Mouse (Mus musculus) mature B cell (primary cell): ENCODE data around the gene Cab39.
"Not testable (repeated sequence)": the region's sequence is repeated elsewhere in the genome, so short reads cannot be mapped to it uniquely, and the experiment has no call there.

Experiments used
- in situ Hi-C: fragments of 300-500 bp; cut with MboI; formaldehyde crosslinking; loops from 2 replicates; pipeline ENCODE4 v1.14.3; 2019

The Cab39 gene

DNA sequence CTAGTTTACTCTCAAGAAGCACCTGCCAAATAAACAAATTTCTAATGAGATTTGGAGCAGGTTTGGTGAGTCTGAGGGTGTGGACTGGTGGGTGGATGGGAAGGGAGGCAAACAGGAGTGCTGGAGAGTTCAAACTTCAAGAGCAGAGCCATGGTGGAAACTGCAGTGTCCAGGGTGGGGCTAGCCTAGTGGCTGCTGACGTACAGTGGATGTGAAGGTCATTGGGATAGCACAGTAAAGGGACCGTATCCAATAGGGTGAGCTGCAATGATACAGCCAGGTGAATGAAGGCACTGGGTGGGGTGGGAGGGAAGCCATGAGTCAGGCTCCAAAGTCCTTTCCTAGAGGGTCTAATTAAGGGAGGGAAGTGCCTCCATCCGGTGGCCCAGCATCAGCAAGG is 2.7 kb upstream of the Cab39 start:
- in situ Hi-C loops: no loop called here

DNA sequence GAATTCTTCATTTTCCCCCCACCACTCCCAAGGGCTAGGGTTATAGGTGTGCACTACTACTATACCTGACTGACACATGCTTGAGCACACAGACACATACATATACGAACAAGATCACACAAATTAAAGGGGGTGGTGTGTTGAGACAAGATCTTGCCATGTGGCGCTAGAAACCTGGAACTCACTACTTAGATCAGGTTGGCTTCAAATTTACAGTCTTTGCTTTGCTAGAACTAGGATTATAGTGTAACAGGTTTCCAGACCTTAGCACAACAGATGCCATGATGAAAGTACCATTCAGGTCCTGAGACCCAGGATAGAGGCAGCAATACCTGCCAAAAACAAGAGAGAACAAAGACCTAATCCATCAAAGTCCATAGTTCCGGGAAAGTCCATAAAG is 1.8 kb upstream of the Cab39 start:
- in situ Hi-C loops: no loop called here

- in situ Hi-C loops: no loop called here
Measured at GRCm38 (mm10) chr1:85794106-85794771, 998 bp downstream of the Cab39 start.

DNA sequence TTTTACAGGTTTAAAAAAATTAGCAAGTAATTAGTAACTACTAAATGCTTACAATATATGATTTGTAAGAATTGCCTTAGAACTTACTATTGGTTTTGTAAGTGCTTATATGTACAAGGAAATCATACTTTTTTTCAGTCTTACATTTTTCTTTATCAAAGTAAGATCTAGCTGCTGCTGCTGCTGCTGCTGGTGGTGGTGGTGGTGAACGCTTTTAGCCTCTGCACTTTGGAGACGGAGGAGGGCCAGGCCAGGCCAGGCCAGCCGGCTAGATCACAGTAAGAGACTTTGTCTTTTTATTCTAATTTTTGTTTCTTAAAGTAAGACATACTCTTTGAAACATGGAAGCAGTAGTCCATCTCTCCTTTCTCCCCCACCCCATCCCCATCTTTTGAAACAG is 2.0 kb downstream of the Cab39 start:
- in situ Hi-C loops: no loop called here

- in situ Hi-C loops: no loop called here
Measured at GRCm38 (mm10) chr1:85799776-85800175, 6.5 kb downstream of the Cab39 start.

DNA sequence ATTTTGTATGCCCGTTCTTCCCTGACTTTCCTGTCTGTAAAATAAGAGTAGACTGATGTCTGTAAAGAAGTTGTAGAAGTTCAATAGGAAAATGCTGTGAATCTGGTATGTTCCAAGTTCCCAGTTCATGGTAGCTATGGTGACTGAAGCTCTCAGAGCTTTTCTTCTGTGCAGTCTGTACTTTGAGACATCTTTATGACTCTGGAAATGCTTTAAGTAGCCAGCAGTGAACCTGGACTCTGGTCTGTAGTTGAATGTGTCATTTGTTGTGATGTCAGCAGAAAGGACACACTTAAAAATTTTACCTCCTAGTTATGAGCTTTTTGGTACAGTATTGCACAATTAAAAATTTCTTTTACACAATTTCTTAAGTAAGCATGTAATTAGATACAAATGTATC is 9.3 kb downstream of the Cab39 start:
- in situ Hi-C loops: no loop called here

GRCm38 (mm10) chr1:85804551-85804950 is 11.3 kb downstream of the Cab39 start:
- in situ Hi-C loops: no loop called here

GRCm38 (mm10) chr1:85809256-85809655 is 16.0 kb downstream of the Cab39 start:
- in situ Hi-C loops: no loop called here

DNA sequence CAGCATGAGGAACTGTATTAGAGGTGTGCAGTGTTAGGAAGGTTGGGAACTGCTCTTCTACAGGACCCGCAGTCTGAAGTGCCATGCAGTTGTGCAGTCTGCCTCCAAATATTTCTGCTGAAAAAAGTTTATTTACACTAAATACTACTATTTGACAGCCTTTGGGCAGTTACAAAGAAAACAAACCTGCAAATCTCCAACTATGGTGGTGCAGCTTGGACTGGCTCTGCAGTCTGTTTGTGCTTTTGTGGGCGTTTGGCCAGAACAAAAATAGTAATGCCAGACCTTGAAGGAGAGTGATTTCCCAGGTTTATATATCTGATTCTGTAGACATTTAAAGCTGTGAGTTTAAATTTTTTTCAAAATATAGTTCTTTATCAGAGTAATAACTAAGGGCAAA is 17.1 kb downstream of the Cab39 start:
- in situ Hi-C loops: no loop called here

GRCm38 (mm10) chr1:85810787-85811186 is 17.5 kb downstream of the Cab39 start:
- in situ Hi-C loops: no loop called here

- in situ Hi-C loops: not testable (repeated sequence)
Measured at GRCm38 (mm10) chr1:85814213-85814612, 21.0 kb downstream of the Cab39 start.

DNA sequence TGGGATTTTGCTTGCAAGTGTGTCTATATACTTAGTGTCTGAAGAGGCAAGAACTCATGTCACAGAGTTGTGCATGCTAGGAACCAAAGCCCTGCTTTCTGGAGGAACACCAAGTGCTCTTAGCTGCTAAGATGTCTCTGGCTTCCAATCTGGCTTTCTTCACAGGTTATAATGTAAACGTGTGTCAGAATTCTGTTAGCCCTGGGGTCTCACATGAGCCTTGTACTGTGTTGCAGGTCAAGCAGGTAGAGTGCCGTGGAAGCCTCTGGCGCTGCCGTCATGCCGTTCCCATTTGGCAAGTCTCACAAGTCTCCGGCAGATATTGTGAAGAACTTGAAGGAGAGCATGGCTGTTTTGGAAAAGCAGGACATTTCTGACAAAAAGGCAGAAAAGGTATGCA is 24.9 kb downstream of the Cab39 start:
- in situ Hi-C loops: no loop called here

DNA sequence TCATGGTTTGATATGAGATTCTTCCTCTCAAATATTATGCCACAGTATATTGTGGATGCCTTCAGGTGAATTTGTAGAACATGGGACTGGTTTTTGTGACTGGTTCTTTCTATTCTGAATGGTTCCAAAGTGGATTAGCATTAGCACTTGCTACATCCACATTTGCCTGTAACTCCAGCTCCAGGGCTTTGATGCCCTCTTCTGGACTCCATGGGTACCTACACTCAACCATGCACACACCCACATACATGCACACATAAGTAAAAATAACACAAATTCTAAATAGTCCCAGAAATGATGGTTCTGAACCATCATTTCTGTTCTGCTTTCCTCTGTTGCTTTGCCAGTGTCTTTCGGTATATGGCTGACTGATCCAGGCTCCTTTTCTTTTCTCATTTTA is 26.5 kb downstream of the Cab39 start:
- in situ Hi-C loops: no loop called here

- in situ Hi-C loops: no loop called here
Measured at GRCm38 (mm10) chr1:85822239-85822638, 29.0 kb downstream of the Cab39 start.

GRCm38 (mm10) chr1:85824905-85825304 is 31.7 kb downstream of the Cab39 start:
- in situ Hi-C loops: no loop called here

DNA sequence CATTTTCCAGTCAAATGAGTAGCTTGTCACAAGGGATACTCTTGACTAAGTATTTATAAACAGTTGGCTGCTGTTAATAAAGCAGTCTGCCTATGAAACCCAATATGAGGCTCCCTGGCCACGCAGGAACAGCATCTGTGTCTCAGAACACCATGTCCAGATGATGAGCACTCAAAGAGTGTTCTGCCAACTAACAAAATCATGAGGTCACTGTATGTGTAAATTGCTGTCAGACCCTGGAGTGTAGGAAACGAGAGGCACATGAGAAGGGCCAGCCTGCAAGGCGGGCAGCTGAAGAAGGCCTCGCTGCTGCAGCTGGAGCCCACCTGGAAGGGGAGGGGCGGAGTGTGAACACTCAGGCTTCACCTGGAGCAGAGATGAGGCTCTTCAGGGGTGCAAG is 33.9 kb downstream of the Cab39 start:
- in situ Hi-C loops: no loop called here

- in situ Hi-C loops: no loop called here
Measured at GRCm38 (mm10) chr1:85829016-85829415, 35.8 kb downstream of the Cab39 start.

DNA sequence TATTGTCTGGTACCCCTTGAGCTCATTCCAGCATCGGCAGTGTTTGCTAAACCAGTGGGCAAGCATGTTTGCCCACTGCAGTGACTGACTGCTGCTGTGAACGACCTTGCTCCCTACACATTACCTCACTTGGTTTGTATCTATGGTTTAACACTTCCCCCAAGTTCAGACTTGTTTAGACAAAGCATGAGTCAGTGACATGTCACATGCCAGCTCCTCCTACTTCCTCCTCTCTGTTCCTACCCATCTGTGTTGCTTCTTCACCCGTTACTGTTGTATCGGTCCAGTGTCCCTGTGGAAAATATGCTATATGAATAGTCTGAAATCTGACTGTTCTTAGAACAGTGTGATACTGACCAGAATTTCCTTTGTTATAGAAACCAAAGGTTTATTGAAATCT is 44.8 kb downstream of the Cab39 start:
- in situ Hi-C loops: no loop called here

DNA sequence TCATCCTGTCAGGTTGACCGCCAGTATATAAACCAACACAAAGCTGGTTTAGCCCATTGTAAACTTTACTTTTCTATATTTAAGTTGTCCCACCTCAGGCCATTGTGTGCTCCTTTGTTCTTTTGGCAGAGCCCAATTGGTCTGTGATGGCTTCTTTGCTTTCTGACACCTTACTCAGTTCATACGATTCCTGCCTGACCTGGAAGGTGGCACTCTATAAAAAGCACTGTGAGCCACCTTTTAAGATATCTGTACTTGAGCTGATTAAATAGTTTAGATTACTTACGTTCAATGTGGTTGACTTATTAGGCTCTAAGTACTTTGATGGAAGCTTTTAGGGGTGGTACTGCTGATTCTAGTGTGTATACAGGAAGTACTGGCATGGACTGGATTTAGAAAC is 46.1 kb downstream of the Cab39 start:
- in situ Hi-C loops: no loop called here

DNA sequence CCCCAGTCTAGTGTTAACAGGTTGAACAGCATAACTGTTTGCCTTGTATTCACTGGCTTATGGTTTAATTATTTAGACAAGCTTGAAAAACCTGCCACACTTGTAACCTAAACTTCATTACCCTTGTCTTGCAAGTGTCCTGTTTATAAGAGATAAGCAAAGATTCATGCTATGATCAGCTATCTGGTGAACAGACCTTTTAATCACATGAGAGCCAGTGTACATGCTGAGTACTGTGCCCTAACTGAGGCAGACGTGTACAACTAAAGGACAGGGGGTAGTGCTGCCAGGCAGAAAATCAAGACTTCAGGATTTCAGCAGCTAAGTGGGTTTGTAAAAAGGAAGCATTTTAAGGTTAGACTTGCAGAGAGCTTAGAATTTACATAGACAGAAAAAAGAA is 46.5 kb downstream of the Cab39 start:
- in situ Hi-C loops: no loop called here

DNA sequence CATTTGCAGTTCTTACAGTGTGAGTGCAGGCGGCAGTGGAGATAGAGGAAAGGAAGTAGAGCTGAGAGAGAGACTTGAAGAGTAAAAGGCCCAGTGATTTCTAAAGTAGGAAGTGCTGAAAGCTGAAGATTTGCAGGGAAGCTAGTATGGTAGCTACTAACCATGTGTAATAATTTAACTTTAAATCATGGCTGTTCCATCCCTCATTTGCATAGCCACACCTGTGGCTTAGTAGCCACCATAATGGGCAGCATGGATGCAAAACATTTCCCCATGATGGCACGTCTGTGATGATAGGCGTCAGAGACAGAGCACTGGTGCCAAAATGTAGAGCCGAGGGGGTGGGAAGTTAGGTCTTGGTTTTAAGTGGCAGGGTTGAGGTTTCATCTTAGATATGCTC is 47.2 kb downstream of the Cab39 start:
- in situ Hi-C loops: no loop called here

DNA sequence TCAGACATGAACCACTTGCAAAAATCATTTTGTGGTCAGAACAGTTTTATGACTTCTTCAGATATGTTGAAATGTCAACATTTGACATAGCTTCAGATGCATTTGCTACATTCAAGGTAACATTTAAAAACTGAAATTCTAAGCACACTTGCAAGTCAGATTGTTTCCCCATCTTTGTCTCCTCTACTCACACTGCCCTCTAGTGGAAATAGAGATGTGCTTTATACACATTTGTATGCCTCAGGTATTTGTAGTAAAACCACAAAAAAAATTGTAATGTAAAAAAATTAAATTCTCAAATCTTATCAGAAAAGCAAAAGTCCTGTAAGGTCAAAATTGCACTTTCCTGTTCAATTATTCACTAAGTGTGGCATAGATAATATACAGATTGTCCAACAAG is 49.0 kb downstream of the Cab39 start:
- in situ Hi-C loops: no loop called here

DNA sequence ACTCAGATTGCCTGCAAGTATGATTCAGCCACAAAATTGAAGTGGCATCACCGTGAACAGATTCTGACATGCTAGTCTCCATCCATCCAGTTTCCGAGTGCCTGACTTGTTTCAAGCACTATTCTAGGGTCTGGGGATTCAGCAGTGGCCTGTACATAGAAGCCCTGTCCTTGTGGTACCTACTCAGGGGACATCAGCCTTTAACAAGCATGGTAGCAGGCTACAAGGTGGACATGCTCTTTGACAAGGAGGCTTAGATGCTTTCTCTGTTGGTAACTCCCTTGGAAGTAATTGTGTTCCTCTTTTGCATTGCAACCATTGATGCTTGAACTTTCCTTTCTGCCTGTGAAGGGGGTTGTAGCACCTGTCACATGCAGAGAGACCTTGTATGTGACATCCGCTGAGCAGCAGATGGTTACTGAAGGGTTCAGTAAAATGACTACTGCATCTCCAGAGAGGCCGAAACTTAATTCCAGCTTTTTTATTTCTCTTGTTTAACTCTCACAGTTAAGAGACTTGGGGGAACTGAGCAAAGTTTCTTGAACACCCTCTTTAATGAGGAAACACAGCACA is 50.1 kb downstream of the Cab39 start:
- in situ Hi-C loops: no loop called here

DNA sequence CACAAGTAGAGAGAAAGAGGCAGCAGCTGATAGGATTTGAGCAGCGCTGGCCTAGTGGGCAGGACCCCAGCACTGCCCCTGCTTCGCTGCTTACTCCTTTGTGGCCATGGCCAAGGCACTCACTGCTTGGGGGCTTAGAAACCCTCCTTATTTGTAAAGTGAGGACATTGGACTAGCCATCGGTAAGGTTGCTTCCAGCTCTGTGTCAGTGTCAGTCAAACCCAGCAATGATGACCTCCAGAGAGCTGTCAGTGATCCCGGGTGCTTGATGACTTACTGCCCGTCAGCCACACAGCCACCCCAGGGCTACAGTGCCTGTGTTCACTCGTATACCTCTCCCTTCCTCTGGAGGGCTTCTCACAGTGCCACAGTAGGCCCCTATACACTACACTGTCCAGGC is 51.7 kb downstream of the Cab39 start:
- in situ Hi-C loops: no loop called here
